Mouse (Mus musculus): ENCODE results near the gene Ttc28. TPM values are rescaled to one million over a fixed set of nuclear protein-coding genes. Genes with fewer than 3 reads are reported as not detected.

Gene Ttc28
- total RNA-seq, 2 experiments from 2014 or later, result 0.29 to 0.89 TPM

DNA sequence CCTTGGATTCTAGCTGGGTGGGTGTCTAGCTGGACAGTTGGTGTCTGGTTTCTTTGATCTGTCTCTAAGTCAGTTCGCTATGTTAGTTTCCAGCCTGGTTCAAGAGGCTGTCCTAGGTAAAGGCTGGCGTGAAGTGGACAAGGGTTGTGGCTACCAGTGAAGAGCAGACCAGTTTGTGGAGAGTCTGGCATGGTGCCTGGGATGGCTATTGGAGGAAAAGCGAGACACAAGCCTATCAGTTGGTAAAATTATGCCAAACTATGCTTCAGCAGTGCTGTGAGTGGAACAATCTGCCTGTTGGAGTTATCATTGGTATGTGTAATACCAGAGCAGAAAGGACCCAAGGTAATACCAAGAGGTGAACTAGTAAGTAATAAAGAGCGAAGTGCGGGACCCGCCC is 166.8 kb downstream of the Ttc28 start:
- ATAC-seq (ENCODE audit: poor library complexity, severe bottlenecking), result no peak

- no peak for ATAC-seq (ENCODE audit: poor library complexity, severe bottlenecking)
These were observed 167.4 kb downstream of the Ttc28 start for GRCm38 (mm10) chr5:111046841-111047476.

DNA sequence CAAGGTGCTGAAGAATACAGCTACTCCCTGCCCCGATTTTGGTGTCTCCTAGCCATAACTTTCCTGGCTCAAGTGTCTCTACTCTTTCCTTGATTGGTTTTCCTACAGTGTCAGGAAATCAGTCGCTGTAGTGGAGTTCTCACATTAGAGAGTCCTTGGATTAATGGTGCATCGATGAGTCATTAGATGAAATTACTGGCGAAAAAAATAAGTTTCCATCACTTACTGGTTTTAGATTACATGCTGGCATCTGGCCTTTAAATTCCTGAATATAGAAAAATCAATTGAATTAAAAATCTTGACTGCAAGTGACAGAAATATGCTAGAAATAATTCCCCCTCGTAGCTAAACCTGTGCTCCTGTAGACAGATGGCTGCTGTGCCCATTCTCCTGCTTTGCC is 168.4 kb downstream of the Ttc28 start:
- no peak for ATAC-seq (ENCODE audit: poor library complexity, severe bottlenecking)

GRCm38 (mm10) chr5:111049584-111049983 is 170.0 kb downstream of the Ttc28 start:
- peak; percentile 35; the same call in 1 of the 2 replicates for ATAC-seq (ENCODE audit: poor library complexity, severe bottlenecking)

- no peak for ATAC-seq (ENCODE audit: poor library complexity, severe bottlenecking)
These were observed 170.5 kb downstream of the Ttc28 start for GRCm38 (mm10) chr5:111050135-111050534.

DNA sequence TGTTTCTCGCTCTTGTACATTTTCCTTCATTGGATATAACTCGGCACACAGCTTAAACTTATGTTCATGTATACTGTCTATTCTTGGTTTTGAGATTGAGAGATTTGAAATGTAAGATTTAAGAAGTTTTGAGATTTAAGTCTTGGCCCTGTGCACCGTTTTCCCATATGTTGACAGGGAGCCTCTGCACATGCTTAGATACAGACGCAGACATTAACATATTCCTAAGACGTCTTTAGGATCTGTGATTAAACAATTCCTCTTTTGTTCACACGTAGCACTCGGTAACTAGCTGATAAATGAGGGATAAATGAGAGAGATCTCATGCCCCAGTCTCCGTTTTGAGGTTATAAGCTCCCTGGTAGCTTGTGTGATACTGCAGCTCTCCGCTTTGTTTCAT is 174.8 kb downstream of the Ttc28 start:
- no peak for ATAC-seq (ENCODE audit: poor library complexity, severe bottlenecking)

- ATAC-seq (ENCODE audit: poor library complexity, severe bottlenecking), result no peak
These were observed 175.3 kb downstream of the Ttc28 start for GRCm38 (mm10) chr5:111054848-111055428.

DNA sequence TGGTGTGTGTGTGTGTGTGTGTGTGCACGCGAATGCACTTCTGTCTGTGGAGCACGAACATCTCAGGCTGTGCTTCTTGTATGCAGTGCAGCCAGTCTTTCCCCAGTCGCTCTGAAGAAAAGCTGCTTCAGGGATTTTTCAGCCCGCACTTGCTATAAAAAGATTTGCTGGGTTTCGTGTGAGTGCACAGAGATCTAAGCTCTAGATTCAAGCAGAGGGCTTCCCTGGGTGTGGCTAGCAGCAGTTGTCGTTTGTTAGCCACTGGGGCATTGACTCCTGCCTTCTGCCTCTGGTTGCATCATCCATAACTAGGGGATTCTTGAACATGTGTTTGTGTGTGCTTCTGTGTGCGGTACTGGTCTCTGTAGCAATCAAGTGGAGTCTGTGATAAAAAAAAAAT is 175.9 kb downstream of the Ttc28 start:
- no peak for ATAC-seq (ENCODE audit: poor library complexity, severe bottlenecking)

GRCm38 (mm10) chr5:111057084-111057483 is 177.5 kb downstream of the Ttc28 start:
- no peak for ATAC-seq (ENCODE audit: poor library complexity, severe bottlenecking)

GRCm38 (mm10) chr5:111058401-111059139 is 179.0 kb downstream of the Ttc28 start:
- ATAC-seq (ENCODE audit: poor library complexity, severe bottlenecking), result peak; percentile 34

- ATAC-seq (ENCODE audit: poor library complexity, severe bottlenecking), result peak; percentile 76
These were observed 179.7 kb downstream of the Ttc28 start for GRCm38 (mm10) chr5:111059140-111059921.

- ATAC-seq (ENCODE audit: poor library complexity, severe bottlenecking), result no peak
These were observed 180.7 kb downstream of the Ttc28 start for GRCm38 (mm10) chr5:111060246-111060745.

GRCm38 (mm10) chr5:111063155-111063554 is 183.6 kb downstream of the Ttc28 start:
- ATAC-seq (ENCODE audit: poor library complexity, severe bottlenecking), result no peak

GRCm38 (mm10) chr5:111063991-111064390 is 184.4 kb downstream of the Ttc28 start:
- ATAC-seq (ENCODE audit: poor library complexity, severe bottlenecking), result no peak

- no peak for ATAC-seq (ENCODE audit: poor library complexity, severe bottlenecking)
These were observed 186.2 kb downstream of the Ttc28 start for GRCm38 (mm10) chr5:111065770-111066169.

- ATAC-seq (ENCODE audit: poor library complexity, severe bottlenecking), result no peak
These were observed 189.9 kb downstream of the Ttc28 start for GRCm38 (mm10) chr5:111069503-111069902.

- no peak for ATAC-seq (ENCODE audit: poor library complexity, severe bottlenecking)
These were observed 190.3 kb downstream of the Ttc28 start for GRCm38 (mm10) chr5:111069931-111070330.

DNA sequence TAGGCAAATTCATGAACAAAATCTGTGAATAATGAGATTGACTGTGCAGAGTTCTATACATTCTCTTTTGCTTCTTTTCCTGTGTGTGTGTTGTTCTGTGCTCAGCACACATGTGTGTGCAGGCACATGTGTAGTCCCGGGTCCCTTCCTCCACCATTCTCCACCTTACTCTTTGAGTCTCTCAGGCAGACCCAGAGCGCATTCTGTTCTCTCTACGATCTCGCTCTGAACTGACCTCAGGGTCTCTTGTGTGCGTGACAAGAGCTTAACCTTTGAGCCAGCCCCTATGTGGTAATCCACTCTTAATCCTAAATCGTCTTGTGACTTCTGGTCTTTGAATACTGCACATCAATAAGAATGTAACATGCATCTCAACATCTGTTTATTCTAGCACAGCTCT is 190.8 kb downstream of the Ttc28 start:
- no peak for ATAC-seq (ENCODE audit: poor library complexity, severe bottlenecking)

DNA sequence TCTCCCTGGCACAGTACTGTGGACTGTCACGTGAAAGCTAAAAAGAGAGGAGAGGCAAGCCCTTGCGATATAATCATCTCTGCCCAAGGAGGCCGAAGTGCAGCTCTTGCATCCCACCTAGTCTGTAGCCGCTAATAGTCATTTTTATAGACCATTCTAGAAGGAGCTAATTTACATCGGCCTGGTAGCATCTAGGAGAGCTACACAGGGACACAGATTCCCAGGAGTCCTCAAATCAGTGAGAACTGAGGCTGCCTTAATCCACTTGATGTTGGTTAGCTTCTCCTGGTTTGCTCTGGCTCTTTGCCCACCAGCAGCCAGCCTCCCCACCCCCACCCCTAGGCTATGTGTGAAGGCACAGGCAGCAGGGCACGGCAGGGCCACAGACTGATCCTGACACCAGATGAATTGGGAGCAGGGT is 193.7 kb downstream of the Ttc28 start:
- ATAC-seq (ENCODE audit: poor library complexity, severe bottlenecking), result no peak

- no peak for ATAC-seq (ENCODE audit: poor library complexity, severe bottlenecking)
These were observed 194.4 kb downstream of the Ttc28 start for GRCm38 (mm10) chr5:111074050-111074449.

- no peak for ATAC-seq (ENCODE audit: poor library complexity, severe bottlenecking)
These were observed 196.2 kb downstream of the Ttc28 start for GRCm38 (mm10) chr5:111075841-111076240.

All from megakaryocyte, adult 5-6 weeks (primary cell).